Mouse (Mus musculus) kidney, adult 10 weeks (tissue): ENCODE results near the gene Olfr1150-ps1. TPM values are rescaled to one million over a fixed set of nuclear protein-coding genes. Genes with fewer than 3 reads are reported as not detected.

Experiments used
- polyA plus RNA-seq: library from polyadenylated mRNA; stranded (reverse); fragments of 350-450 nt; fragmentation: Illumina TruSeq; extraction: RNeasy Lipid Tissue Mini Kit (QIAGEN cat#74804); gene quantifications from one replicate; pipeline ENCODE4 v1.2.3, GENCODE M21; 2014; ENCODE audit warnings: low read depth, low replicate concordance

Olfr1150-ps1 gene
- not detected for polyA plus RNA-seq

DNA sequence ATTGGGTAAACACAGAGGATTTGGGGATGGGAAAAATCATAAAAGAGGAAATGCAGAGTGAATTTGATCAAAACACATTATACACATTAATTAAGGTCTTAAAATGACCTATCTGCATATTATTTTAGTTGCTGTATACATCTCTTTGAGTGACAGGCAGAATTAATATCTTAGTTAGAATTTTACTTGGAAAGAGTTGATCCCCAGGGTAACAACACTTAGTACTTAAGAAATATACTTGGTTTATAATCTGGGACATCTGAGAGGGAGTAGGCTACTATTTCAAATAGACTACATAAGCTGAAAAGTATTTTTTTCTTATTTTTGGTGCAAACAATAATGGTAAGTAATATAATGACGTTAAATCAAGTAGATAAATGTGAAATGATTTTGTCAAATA lies at the start of gene Olfr1150-ps1:
Gene Olfr1150-ps1, plus strand, starts transcription at position 301 of the 400 bp plus-strand sequence.

DNA sequence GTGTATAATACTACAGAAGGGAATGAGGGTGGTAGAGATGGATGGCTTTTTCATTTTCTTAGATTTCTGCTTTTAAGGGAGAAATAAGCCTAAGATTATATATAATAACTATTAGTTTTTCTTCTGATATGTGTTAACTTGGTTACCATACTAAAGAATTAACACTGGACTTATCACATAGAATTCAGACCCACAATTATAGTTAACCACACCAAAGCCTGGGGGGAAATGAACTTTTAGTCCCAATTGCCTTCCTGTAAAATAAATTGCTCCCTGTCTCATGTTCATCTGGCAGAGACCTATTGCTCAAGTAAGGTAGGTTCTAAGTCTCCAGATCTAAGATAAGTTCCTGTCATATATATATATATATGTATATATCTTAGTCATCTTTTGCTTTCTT lies 43.5 kb upstream of the Olfr1150-ps1 start, which contains the start of gene Olfr1143:
Gene Olfr1143, plus strand, starts transcription at position 301 of the 400 bp plus-strand sequence.

DNA sequence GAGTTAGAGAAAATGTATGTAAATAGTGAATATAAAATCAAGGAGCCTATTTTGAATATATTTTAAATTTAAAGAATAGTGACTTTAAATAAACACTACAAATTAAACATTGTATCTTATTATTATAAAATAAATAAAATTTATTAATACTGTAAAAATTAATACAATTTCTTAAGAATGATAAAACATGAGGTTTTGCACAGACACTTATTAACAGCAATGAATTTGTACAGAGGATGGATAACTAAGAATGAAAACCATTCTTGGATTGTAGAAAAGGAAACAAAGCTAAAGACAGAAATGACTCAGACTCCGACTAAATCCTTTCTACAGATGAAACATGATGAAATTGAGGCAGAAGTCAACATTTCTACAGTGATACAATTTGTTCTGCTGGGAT lies 34.3 kb upstream of the Olfr1150-ps1 start, which contains the start of gene Olfr1145:
Gene Olfr1145, plus strand, starts transcription at position 301 of the 400 bp plus-strand sequence.

DNA sequence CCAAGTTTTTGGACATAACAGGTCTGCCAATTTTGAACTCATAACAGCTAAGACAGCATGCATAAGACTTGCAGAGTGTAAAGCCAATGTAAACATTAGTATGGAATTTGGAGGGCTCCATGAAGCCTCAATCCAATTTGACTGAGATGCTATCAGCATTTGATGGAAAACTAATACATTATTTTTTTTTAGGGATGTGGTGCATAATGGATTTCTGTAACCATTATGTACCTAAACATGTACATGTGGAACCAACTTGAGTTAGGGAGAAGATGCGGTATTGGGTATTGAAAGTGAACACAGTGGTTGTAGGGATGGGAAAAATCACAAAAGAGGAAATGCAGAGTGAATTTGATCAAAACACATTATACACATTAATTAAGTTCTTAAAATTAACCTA lies 13.6 kb upstream of the Olfr1150-ps1 start, which contains the start of gene Olfr1148:
Gene Olfr1148, plus strand, starts transcription at position 301 of the 400 bp plus-strand sequence.

DNA sequence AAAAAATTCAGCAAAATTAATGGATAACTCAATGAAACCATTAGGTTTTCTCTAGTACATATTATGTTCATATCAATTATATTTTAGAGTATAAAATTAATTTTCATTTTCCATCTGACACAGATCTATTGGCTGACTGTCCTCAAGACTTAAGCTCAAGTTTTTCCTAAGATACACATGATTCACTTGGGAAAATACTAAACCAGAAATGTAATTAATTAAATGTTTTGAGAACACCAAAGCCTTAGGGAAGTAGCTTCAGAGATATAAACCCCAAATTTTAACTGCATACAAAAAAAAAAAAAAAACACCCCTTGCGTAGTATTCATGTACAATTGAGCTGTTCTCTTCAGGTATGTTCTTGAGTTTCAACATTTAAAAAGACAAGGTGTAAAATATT lies 11.8 kb downstream of the Olfr1150-ps1 start, which contains the start of gene Olfr1151:
Gene Olfr1151, plus strand, starts transcription at position 301 of the 400 bp plus-strand sequence.

DNA sequence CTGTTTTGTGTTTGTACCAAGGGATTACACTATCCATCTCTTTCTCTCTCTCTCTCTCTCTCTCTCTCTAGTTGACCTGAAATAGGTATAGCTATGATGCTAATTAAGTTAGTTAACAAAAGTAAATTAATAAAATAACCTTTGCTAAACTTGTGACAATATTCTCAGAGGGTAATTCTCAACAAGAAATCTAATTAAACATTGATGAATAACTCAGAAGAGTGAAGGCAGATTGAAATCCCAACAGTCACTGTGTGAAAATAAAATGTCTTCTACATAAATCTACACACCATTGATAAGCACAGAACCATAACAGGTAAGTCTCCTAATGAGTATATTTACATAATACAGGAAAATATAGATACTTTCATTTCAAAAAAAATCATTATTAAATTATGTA lies 22.4 kb downstream of the Olfr1150-ps1 start, which contains the start of gene Olfr1152:
Gene Olfr1152, plus strand, starts transcription at position 301 of the 400 bp plus-strand sequence.

DNA sequence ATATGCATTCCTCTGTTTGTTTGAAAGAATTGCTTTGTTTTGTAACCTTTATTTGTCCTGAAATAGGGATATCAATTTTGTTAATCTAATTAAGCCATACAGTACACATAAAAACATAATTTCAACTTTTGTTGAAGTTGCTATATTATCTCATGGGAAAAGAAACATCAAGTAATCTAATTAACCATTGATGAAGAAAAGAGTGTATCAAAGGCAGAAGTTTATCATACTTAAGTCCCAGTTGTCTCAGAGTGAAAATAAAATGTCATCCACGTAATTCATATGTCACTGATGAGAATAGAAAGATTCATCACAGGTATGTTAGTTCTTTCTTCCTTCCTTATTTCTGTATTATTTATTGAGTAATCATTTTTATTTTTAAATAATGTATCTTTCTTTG lies 50.9 kb downstream of the Olfr1150-ps1 start, which contains the start of gene Olfr1153:
Gene Olfr1153, plus strand, starts transcription at position 301 of the 400 bp plus-strand sequence.

Other genes starting within 250 kb of the Olfr1150-ps1 start
- gene Olfr1130, start 237.8 kb upstream of the Olfr1150-ps1 start, polyA plus RNA-seq: not detected
- gene Olfr1131, start 216.9 kb upstream of the Olfr1150-ps1 start, polyA plus RNA-seq: not detected
- gene Olfr1132, start 206.5 kb upstream of the Olfr1150-ps1 start, polyA plus RNA-seq: not detected
- gene Olfr1133, start 196.6 kb upstream of the Olfr1150-ps1 start, polyA plus RNA-seq: not detected
- gene Olfr1134, start 185.5 kb upstream of the Olfr1150-ps1 start, polyA plus RNA-seq: not detected
- not detected for gene Olfr1135, start 170.3 kb upstream of the Olfr1150-ps1 start, polyA plus RNA-seq
- not detected for gene Olfr1136, start 150.0 kb upstream of the Olfr1150-ps1 start, polyA plus RNA-seq
- not detected for gene Olfr1137, start 130.8 kb upstream of the Olfr1150-ps1 start, polyA plus RNA-seq
- gene Olfr1138, start 104.0 kb upstream of the Olfr1150-ps1 start, polyA plus RNA-seq: not detected
- not detected for gene Olfr1140, start 100.2 kb upstream of the Olfr1150-ps1 start, polyA plus RNA-seq
- gene Olfr1141, start 90.0 kb upstream of the Olfr1150-ps1 start, polyA plus RNA-seq: not detected
- gene Olfr152, start 64.5 kb upstream of the Olfr1150-ps1 start, polyA plus RNA-seq: not detected
- not detected for gene Olfr1143, start 43.4 kb upstream of the Olfr1150-ps1 start, polyA plus RNA-seq
- not detected for gene Olfr1145, start 34.2 kb upstream of the Olfr1150-ps1 start, polyA plus RNA-seq
- not detected for gene Olfr1148, start 13.5 kb upstream of the Olfr1150-ps1 start, polyA plus RNA-seq
- not detected for gene Olfr1151, start 11.9 kb downstream of the Olfr1150-ps1 start, polyA plus RNA-seq
- not detected for gene Olfr1152, start 22.5 kb downstream of the Olfr1150-ps1 start, polyA plus RNA-seq
- gene Olfr1153, start 51.0 kb downstream of the Olfr1150-ps1 start, polyA plus RNA-seq: not detected
- gene Olfr1154, start 61.2 kb downstream of the Olfr1150-ps1 start, polyA plus RNA-seq: not detected
- not detected for gene Olfr1155, start 101.1 kb downstream of the Olfr1150-ps1 start, polyA plus RNA-seq
- gene Olfr1156, start 109.1 kb downstream of the Olfr1150-ps1 start, polyA plus RNA-seq: not detected
- not detected for gene Olfr1157, start 124.3 kb downstream of the Olfr1150-ps1 start, polyA plus RNA-seq
- gene Olfr74, start 130.7 kb downstream of the Olfr1150-ps1 start, polyA plus RNA-seq: not detected
- not detected for gene Olfr1158, start 146.1 kb downstream of the Olfr1150-ps1 start, polyA plus RNA-seq
- gene Olfr1160, start 164.3 kb downstream of the Olfr1150-ps1 start, polyA plus RNA-seq: not detected
- gene Olfr1161, start 178.8 kb downstream of the Olfr1150-ps1 start, polyA plus RNA-seq: not detected
- gene Olfr73, start 193.7 kb downstream of the Olfr1150-ps1 start, polyA plus RNA-seq: not detected
- not detected for gene Olfr1162, start 207.1 kb downstream of the Olfr1150-ps1 start, polyA plus RNA-seq
- gene Olfr1163, start 227.8 kb downstream of the Olfr1150-ps1 start, polyA plus RNA-seq: not detected
- not detected for gene Olfr1164, start 250.0 kb downstream of the Olfr1150-ps1 start, polyA plus RNA-seq